Mouse (Mus musculus) lung, embryonic 15.5 days (tissue): ENCODE measurements around the gene Agrp. TPM values are rescaled to one million over a fixed set of nuclear protein-coding genes. Genes with fewer than 3 reads are reported as not detected.
"Not testable (repeated sequence)": the region's sequence is repeated elsewhere in the genome, so short reads cannot be mapped to it uniquely, and the experiment has no call there.

ENCODE experiments used
- ATAC-seq: fragments of 200-750 bp; cut with Nextera tagmentation; 2 replicates; pipeline ENCODE4 v1.8.0; 2017; ENCODE audit warnings: moderate number of reproducible peaks, borderline replicate concordance; ENCODE audit not compliant: low FRiP score, low TSS enrichment; ENCODE audit errors: extremely low read depth
- H3K27ac ChIP-seq: fragments of 300-500 bp; sonication (generic); 2 replicates; pipeline ENCODE4 v1.5.1; 2015; ENCODE audit warnings: moderate library complexity, mild to moderate bottlenecking, inconsistent platforms
- H3K27me3 ChIP-seq: fragments of 300-500 bp; sonication (generic); 2 replicates; pipeline ENCODE4 v1.6.1; 2015; ENCODE audit warnings: inconsistent platforms
- H3K36me3 ChIP-seq: fragments of 300-500 bp; sonication (generic); 2 replicates; pipeline ENCODE4 v1.6.1; 2015; ENCODE audit warnings: inconsistent platforms
- H3K4me1 ChIP-seq: fragments of 300-500 bp; sonication (generic); 2 replicates; pipeline ENCODE4 v1.6.1; 2015; ENCODE audit warnings: inconsistent platforms
- H3K4me2 ChIP-seq: fragments of 300-500 bp; sonication (generic); 2 replicates; pipeline ENCODE4 v1.6.1; 2015; ENCODE audit warnings: inconsistent platforms, mild to moderate bottlenecking, moderate library complexity
- H3K4me3 ChIP-seq: fragments of 300-500 bp; sonication (generic); 2 replicates; pipeline ENCODE4 v1.5.1; 2015; ENCODE audit warnings: mild to moderate bottlenecking, inconsistent platforms
- H3K9ac ChIP-seq: fragments of 300-500 bp; sonication (generic); 2 replicates; pipeline ENCODE4 v1.6.1; 2015; ENCODE audit warnings: inconsistent platforms
- H3K9me3 ChIP-seq: fragments of 300-500 bp; sonication (generic); 2 replicates; pipeline ENCODE4 v1.6.1; 2016; ENCODE audit warnings: inconsistent platforms
- WGBS: fragments of 180-500 bp; shearing (Covaris S2); methylation state at CpG from one replicate; pipeline ENCODE4 v1.1.7; 2015; 5-methylcytosine and 5-hydroxymethylcytosine counted together
- polyA plus RNA-seq: library from polyadenylated mRNA; unstranded; fragments of >200 nt; fragmentation: Nextera tagmentation; extraction: Ambion mirVana; gene quantifications from 2 replicates; pipeline ENCODE4 v1.2.1, GENCODE M21; 2015

Gene Agrp
- polyA plus RNA-seq, 1 experiment from 2014 or later = 0.79 TPM

GRCm38 (mm10) chr8:105593859-105594258 is 43.3 kb downstream of the Agrp start:
- H3K4me1 ChIP-seq = peaks cover 23% of the 10 kb centered on the region
- WGBS = 15% methylated on average over 15 of the region's 15 CpGs
- ATAC-seq = no peak
- H3K9me3 ChIP-seq = no peaks in the 10 kb centered on the region
- H3K27me3 ChIP-seq = no peaks in the 10 kb centered on the region
- H3K9ac ChIP-seq = 0 out of 2 replicates have a peak overlapping the region, but pooled peaks have one; percentile 0
- H3K4me2 ChIP-seq = peak overlapping the region; percentile 23
- no peak overlapping the region for H3K27ac ChIP-seq
- no peaks in the 10 kb centered on the region for H3K36me3 ChIP-seq
- no peak overlapping the region for H3K4me3 ChIP-seq

- H3K9me3 ChIP-seq = no peaks in the 10 kb centered on the region
- no peak overlapping the region for H3K27ac ChIP-seq
- 66% methylated on average over 2 of the region's 2 CpGs for WGBS
- H3K4me3 ChIP-seq = no peak overlapping the region
- H3K4me1 ChIP-seq = peaks cover 23% of the 10 kb centered on the region
- ATAC-seq = no peak
- H3K9ac ChIP-seq = no peak overlapping the region
- no peak overlapping the region for H3K4me2 ChIP-seq
- no peaks in the 10 kb centered on the region for H3K36me3 ChIP-seq
- no peaks in the 10 kb centered on the region for H3K27me3 ChIP-seq
These were observed 44.8 kb downstream of the Agrp start for GRCm38 (mm10) chr8:105592431-105592830.

GRCm38 (mm10) chr8:105579719-105580118 is 57.5 kb downstream of the Agrp start:
- ATAC-seq = no peak
- Histone ChIP-seq H3K4me1 (no peaks in the 10 kb centered on the region), H3K4me2 (no peak overlapping the region), H3K36me3 (no peaks in the 10 kb centered on the region), H3K9ac (no peak overlapping the region), H3K27ac (no peak overlapping the region), H3K27me3 (no peaks in the 10 kb centered on the region), H3K9me3 (no peaks in the 10 kb centered on the region), H3K4me3 (no peak overlapping the region)
- 49% methylated on average over 3 of the region's 3 CpGs for WGBS

- Histone ChIP-seq H3K4me3 (no peak overlapping the region), H3K4me1 (no peaks in the 10 kb centered on the region), H3K36me3 (no peaks in the 10 kb centered on the region), H3K4me2 (no peak overlapping the region), H3K27ac (no peak overlapping the region), H3K9ac (no peak overlapping the region), H3K9me3 (no peaks in the 10 kb centered on the region), H3K27me3 (no peaks in the 10 kb centered on the region)
- ATAC-seq = no peak
- WGBS = 38% methylated on average over 3 of the region's 3 CpGs
These were observed 61.7 kb downstream of the Agrp start for GRCm38 (mm10) chr8:105575538-105575937.

GRCm38 (mm10) chr8:105574741-105575140 is 62.5 kb downstream of the Agrp start:
- H3K27ac ChIP-seq = no peak overlapping the region
- no peaks in the 10 kb centered on the region for H3K27me3 ChIP-seq
- no peak overlapping the region for H3K9ac ChIP-seq
- no peak overlapping the region for H3K4me3 ChIP-seq
- H3K9me3 ChIP-seq = no peaks in the 10 kb centered on the region
- H3K36me3 ChIP-seq = no peaks in the 10 kb centered on the region
- H3K4me2 ChIP-seq = no peak overlapping the region
- WGBS = 38% methylated on average over 6 of the region's 6 CpGs
- no peak for ATAC-seq
- H3K4me1 ChIP-seq = no peaks in the 10 kb centered on the region

- Histone ChIP-seq H3K27me3 (no peaks in the 10 kb centered on the region), H3K36me3 (no peaks in the 10 kb centered on the region), H3K27ac (no peak overlapping the region), H3K4me3 (no peak overlapping the region), H3K9me3 (no peaks in the 10 kb centered on the region), H3K4me2 (no peak overlapping the region), H3K9ac (no peak overlapping the region), H3K4me1 (no peaks in the 10 kb centered on the region)
- no peak for ATAC-seq
These were observed 63.8 kb downstream of the Agrp start for GRCm38 (mm10) chr8:105573427-105573826.

- H3K9ac ChIP-seq = no peak overlapping the region
- H3K4me2 ChIP-seq = no peak overlapping the region
- no peaks in the 10 kb centered on the region for H3K36me3 ChIP-seq
- H3K4me3 ChIP-seq = no peak overlapping the region
- no peak overlapping the region for H3K27ac ChIP-seq
- H3K27me3 ChIP-seq = 0 out of 2 replicates have a peak, but pooled peaks cover 6% of the 10 kb centered on the region
- peaks cover 6% of the 10 kb centered on the region for H3K4me1 ChIP-seq
- 80% methylated on average over 9 of the region's 9 CpGs for WGBS
- H3K9me3 ChIP-seq = no peaks in the 10 kb centered on the region
- no peak for ATAC-seq
These were observed 65.4 kb downstream of the Agrp start for GRCm38 (mm10) chr8:105571810-105572209.

- Histone ChIP-seq H3K27ac (no peak overlapping the region), H3K4me2 (peak overlapping the region; percentile 80)
- 22% methylated on average over 27 of the region's 27 CpGs for WGBS
These were observed 70.2 kb downstream of the Agrp start for GRCm38 (mm10) chr8:105566703-105567595.

GRCm38 (mm10) chr8:105565952-105566702 is 71.1 kb downstream of the Agrp start, which contains the start of gene Atp6v0d1:
Gene Atp6v0d1 (minus strand): TSS chr8:105566047.
- 2% methylated on average over 53 of the region's 53 CpGs for WGBS

More at GRCm38 (mm10) chr8:105566703-105567595, 70.2 kb downstream of the Agrp start:
- Histone ChIP-seq H3K4me1 (peaks cover 31% of the 10 kb centered on the region), H3K4me3 (peak overlapping the region; percentile 68), H3K27me3 (0 out of 2 replicates have a peak, but pooled peaks cover 6% of the 10 kb centered on the region), H3K9me3 (no peaks in the 10 kb centered on the region), H3K9ac (peak overlapping the region; percentile 51), H3K36me3 (no peaks in the 10 kb centered on the region)
- ATAC-seq = 0 out of 2 replicates have a peak, but pooled peaks have one; percentile 8

GRCm38 (mm10) chr8:105565401-105565881 is 71.8 kb downstream of the Agrp start:
- peak overlapping the region; percentile 81 for H3K4me2 ChIP-seq
- under 1% methylated on average over 31 of the region's 31 CpGs for WGBS
- peak; percentile 66 for ATAC-seq
- 0 out of 2 replicates have a peak, but pooled peaks cover 6% of the 10 kb centered on the region for H3K27me3 ChIP-seq
- peak overlapping the region; percentile 38; the same call in 1 of the 2 replicates for H3K27ac ChIP-seq
- peak overlapping the region; percentile 63 for H3K9ac ChIP-seq
- H3K9me3 ChIP-seq = no peaks in the 10 kb centered on the region
- H3K4me3 ChIP-seq = peak overlapping the region; percentile 68
- H3K4me1 ChIP-seq = peaks cover 31% of the 10 kb centered on the region
- H3K36me3 ChIP-seq = no peaks in the 10 kb centered on the region

More at GRCm38 (mm10) chr8:105565952-105566702, 71.1 kb downstream of the Agrp start, which contains the start of gene Atp6v0d1:
- Histone ChIP-seq H3K27ac (peak within 1 kb of the TSS; percentile 58; the same call in 1 of the 2 replicates), H3K27me3 (0 out of 2 replicates have a peak, but pooled peaks cover 6% of the 10 kb centered on the region), H3K36me3 (no peaks in the 10 kb centered on the region), H3K9me3 (no peaks in the 10 kb centered on the region), H3K9ac (peak within 1 kb of the TSS; percentile 63), H3K4me2 (peak within 1 kb of the TSS; percentile 81), H3K4me1 (peaks cover 31% of the 10 kb centered on the region), H3K4me3 (peak within 1 kb of the TSS; percentile 68)
- ATAC-seq = peak; percentile 99

GRCm38 (mm10) chr8:105564573-105565229 is 72.5 kb downstream of the Agrp start:
- H3K27me3 ChIP-seq, H3K27ac ChIP-seq: not testable (repeated sequence)
- WGBS = 80% methylated on average over 9 of the region's 9 CpGs

More at GRCm38 (mm10) chr8:105564573-105565229, 72.5 kb downstream of the Agrp start:
- H3K9me3 ChIP-seq, H3K36me3 ChIP-seq, ATAC-seq: not testable (repeated sequence)
- peak overlapping the region; percentile 63 for H3K9ac ChIP-seq
- peak overlapping the region; percentile 68 for H3K4me3 ChIP-seq
- H3K4me1 ChIP-seq = peaks cover 31% of the 10 kb centered on the region
- H3K4me2 ChIP-seq = peak overlapping the region; percentile 81
